Mouse (Mus musculus) lung, postnatal 0 days (tissue): ENCODE measurements around the gene Bnipl.

ENCODE experiments used
- CTCF ChIP-seq: IDR thresholded peaks from 2 replicates; pipeline ENCODE4 v1.5.1; 2016; ENCODE audit warnings: antibody characterized with exemption, mild to moderate bottlenecking
- EP300 ChIP-seq: IDR thresholded peaks from 2 replicates; pipeline ENCODE4 v1.6.1; 2016; ENCODE audit warnings: antibody characterized with exemption, mild to moderate bottlenecking, control low read depth

DNA sequence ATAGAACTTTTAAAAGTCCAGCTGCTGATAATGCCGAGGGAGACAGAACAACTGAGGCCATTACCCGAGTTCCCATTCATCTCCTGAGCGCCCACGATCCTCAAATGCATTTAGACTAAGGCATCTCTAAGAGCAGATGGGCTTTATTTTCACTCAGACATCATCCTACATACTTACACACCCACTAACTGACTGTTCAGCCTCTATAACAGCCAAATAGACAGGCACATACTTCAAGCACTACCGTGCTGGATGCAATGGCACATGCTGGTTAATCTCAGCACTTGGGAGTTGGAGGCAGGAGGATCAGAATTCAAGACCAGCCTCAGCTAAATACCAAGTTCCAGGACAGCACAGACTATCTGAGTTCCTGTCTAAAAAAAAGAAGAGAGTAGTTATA, 18.8 kb upstream of the Bnipl start:
- TF ChIP-seq CTCF = no peak
- TF ChIP-seq EP300 = no peak
